Mouse (Mus musculus): ENCODE measurements around the gene Dennd1c. TPM values are rescaled to one million over a fixed set of nuclear protein-coding genes. Genes with fewer than 3 reads are reported as not detected.

Gene Dennd1c
- polyA plus RNA-seq, 1 experiment from 2014 or later: 4.3 TPM

DNA sequence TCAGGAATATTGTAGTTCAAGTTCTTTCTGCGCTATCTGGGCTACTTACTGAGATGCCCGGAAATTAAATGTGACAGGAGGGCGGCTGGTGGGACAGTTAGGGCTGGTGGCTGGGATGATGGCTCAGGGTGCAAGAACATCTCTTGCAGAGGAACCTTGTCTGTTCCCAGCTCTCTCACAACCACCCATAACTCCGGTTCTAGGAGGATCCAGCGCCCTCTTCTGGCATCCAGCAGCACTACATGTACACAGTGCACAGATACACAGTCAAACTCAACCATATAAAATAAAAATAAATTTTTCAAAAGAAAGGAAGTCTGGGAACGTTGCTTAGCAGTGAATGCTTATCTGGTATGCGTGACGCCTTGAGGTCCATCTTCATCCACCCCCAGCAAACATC lies 39.3 kb downstream of the Dennd1c start:
- 37% methylated on average over 8 of the region's 8 CpGs for WGBS
- H3K4me3 ChIP-seq (ENCODE audit: low read depth, low read length): no peak overlapping the region

DNA sequence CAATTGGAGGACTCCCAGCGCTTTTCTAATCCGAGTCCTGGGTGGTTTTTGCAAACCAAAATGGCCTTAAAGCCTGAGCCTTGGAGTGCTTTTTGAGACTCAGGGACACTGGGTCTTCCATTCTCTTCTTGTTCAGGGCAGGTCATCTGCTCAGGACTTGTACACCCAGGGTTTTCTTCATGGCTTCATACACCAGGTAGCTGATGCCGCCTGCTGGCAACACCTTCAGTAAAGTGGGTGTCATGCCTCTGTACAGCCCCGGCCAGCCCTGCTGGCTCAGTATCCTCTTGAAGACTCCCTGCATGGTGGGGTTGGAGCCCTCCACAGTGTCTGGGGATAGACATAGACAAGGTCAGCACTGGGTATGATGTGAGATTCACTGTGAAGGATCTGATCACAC lies 45.5 kb downstream of the Dennd1c start:
- no peak overlapping the region for H3K27ac ChIP-seq (ENCODE audit: low read depth, low read length)
- H3K36me3 ChIP-seq (ENCODE audit: control insufficient read depth, insufficient read depth, low read length): no peaks in the 10 kb centered on the region; the same call in 1 of the 2 replicates
- WGBS: 86% methylated on average over 4 of the region's 4 CpGs
- H3K9me3 ChIP-seq (ENCODE audit: control insufficient read depth, low read length): no peaks in the 10 kb centered on the region
- ATAC-seq (ENCODE audit: low read depth): no peak
- peaks cover 12% of the 10 kb centered on the region for H3K4me1 ChIP-seq (ENCODE audit: control insufficient read depth, insufficient read depth, low read length)
- H3K4me2 ChIP-seq (ENCODE audit: low read depth, low read length): no peak overlapping the region
- no peak overlapping the region for H3K4me3 ChIP-seq (ENCODE audit: low read depth, low read length)
- no peak overlapping the region for H3K9ac ChIP-seq (replicated peaks; ENCODE audit: low read depth, low read length)
- no peaks in the 10 kb centered on the region; the same call in 1 of the 2 replicates for H3K27me3 ChIP-seq (ENCODE audit: control insufficient read depth, insufficient read depth, low read length)

More for the DNA sequence above, 39.3 kb downstream of the Dennd1c start:
- no peaks in the 10 kb centered on the region for H3K4me1 ChIP-seq (ENCODE audit: control insufficient read depth, insufficient read depth, low read length)
- H3K36me3 ChIP-seq (ENCODE audit: control insufficient read depth, insufficient read depth, low read length): no peaks in the 10 kb centered on the region
- no peaks in the 10 kb centered on the region; the same call in 1 of the 2 replicates for H3K27me3 ChIP-seq (ENCODE audit: control insufficient read depth, insufficient read depth, low read length)
- H3K9ac ChIP-seq (replicated peaks; ENCODE audit: low read depth, low read length): no peak overlapping the region
- H3K9me3 ChIP-seq (ENCODE audit: control insufficient read depth, low read length): no peaks in the 10 kb centered on the region
- no peak for ATAC-seq (ENCODE audit: low read depth)
- no peak overlapping the region for H3K27ac ChIP-seq (ENCODE audit: low read depth, low read length)
- no peak overlapping the region for H3K4me2 ChIP-seq (ENCODE audit: low read depth, low read length)

DNA sequence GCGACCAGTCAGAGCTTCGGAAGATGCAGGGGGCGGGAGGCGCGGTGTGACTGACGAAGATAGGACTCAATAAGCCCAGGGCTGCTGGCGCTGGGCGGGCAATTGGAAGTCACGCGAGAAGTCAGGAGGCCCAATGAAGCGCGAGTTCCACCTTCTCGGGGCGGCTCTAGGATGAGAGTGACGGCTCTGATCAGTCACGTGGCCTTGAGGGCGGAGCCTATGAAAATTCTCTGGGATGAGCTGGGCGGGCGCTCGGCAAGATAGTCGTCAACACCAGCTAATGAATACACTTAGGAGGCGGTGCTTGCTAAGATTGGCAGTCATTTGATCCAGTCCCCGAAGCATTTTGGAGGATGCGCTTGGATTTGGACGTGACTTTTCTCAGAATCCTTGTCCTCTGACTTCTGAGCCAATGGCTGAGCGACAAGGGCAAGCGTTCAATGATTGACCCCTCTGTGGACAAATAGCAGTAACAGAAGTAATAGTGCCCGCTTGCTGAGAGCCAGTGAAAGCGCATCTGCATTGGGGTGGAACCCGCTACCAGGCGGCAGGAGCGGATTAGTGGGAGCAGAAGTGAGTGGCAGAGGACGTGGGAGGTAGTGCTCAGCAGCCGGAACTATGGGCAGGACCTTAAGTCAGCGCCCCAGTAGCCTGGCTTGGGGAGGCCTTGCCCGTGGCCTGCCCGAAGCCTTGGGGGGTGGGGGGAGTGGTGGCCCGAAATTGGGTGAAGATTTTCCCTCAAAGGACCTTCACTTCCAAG lies 46.5 kb downstream of the Dennd1c start:
- H3K27me3 ChIP-seq (ENCODE audit: control insufficient read depth, insufficient read depth, low read length): no peaks in the 10 kb centered on the region; the same call in 1 of the 2 replicates
- under 1% methylated on average over 36 of the region's 38 CpGs for WGBS
- peaks cover 12% of the 10 kb centered on the region for H3K4me1 ChIP-seq (ENCODE audit: control insufficient read depth, insufficient read depth, low read length)
- peak; percentile 98 for ATAC-seq (ENCODE audit: low read depth)
- no peaks in the 10 kb centered on the region for H3K9me3 ChIP-seq (ENCODE audit: control insufficient read depth, low read length)
- H3K9ac ChIP-seq (replicated peaks; ENCODE audit: low read depth, low read length): peak overlapping the region; percentile 99
- peaks cover 9% of the 10 kb centered on the region for H3K36me3 ChIP-seq (ENCODE audit: control insufficient read depth, insufficient read depth, low read length)
- peak overlapping the region; percentile 99 for H3K4me2 ChIP-seq (ENCODE audit: low read depth, low read length)
- peak overlapping the region; percentile 91 for H3K4me3 ChIP-seq (ENCODE audit: low read depth, low read length)
- peak overlapping the region; percentile 71 for H3K27ac ChIP-seq (ENCODE audit: low read depth, low read length)

DNA sequence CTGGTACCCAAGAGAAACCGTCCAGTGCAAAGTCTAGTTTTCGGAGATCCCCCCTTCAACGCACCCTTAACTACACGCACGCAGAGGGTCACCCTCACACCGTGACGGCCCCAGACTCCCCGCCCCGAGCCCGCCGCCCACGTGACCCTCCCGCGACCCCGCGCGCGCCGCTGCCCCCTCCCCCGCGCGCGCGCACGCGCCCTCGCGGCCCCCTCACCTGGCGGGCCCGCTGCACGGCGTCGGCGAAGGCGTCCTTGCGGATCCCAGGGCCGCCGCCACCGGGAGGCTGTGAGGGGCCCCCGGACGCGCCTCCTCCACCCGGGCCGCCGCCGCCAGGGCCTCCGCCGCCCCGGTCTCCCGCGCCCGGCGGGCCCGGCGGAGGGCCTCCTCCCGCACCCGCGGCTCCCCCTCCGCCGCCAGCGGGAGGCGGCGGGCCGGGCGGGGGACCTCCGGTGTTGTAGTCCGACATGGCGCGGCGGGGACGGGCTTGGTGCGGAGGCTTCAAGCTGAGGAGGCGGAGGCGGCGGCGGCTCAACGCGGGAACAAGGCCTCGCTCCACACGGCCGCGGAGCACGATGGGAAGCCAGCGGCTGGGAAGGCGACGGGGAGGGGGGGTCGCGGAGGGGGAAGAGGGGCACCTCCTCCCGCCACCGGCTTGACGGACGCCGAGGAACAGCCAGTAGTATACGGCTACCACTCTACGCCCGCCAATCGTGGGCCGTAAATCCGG lies 47.2 kb downstream of the Dennd1c start, which contains the start of gene Khsrp:
TSS of gene Khsrp (minus strand) at position 592 of the 730 bp plus-strand sequence.
- Histone ChIP-seq H3K4me2 (ENCODE audit: low read depth, low read length) (peak within 1 kb of the TSS; percentile 99), H3K4me3 (ENCODE audit: low read depth, low read length) (peak within 1 kb of the TSS; percentile 91), H3K27me3 (ENCODE audit: control insufficient read depth, insufficient read depth, low read length) (no peaks in the 10 kb centered on the region; the same call in 1 of the 2 replicates), H3K9ac (replicated peaks; ENCODE audit: low read depth, low read length) (peak within 1 kb of the TSS; percentile 99), H3K4me1 (ENCODE audit: control insufficient read depth, insufficient read depth, low read length) (peaks cover 12% of the 10 kb centered on the region), H3K27ac (ENCODE audit: low read depth, low read length) (peak within 1 kb of the TSS; percentile 94), H3K9me3 (ENCODE audit: control insufficient read depth, low read length) (no peaks in the 10 kb centered on the region), H3K36me3 (ENCODE audit: control insufficient read depth, insufficient read depth, low read length) (peaks cover 16% of the 10 kb centered on the region)
- WGBS: under 1% methylated on average over 48 of the region's 99 CpGs
- ATAC-seq (ENCODE audit: low read depth): no peak

DNA sequence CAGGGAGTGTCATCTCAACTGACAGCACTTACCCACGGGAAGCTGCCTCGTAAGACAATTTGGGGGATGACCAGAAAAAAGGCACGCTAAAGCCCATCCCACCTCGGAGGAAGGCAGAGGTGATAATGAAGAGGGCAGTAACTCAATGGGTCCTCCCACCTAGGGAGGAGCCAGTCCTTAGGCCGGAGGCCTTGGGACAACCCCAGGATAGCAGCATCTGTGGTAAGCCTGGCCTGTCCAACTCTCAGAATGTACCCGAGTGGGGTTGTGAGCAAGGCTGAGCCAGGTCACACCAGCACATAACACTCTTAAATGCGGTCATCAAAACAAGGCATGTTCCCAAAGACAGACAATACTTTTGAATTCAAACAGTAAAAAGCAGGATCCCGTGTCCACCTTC lies 48.6 kb downstream of the Dennd1c start:
- Histone ChIP-seq H3K27ac (ENCODE audit: low read depth, low read length) (no peak overlapping the region), H3K9ac (replicated peaks; ENCODE audit: low read depth, low read length) (peak overlapping the region; percentile 99), H3K4me3 (ENCODE audit: low read depth, low read length) (peak overlapping the region; percentile 91), H3K9me3 (ENCODE audit: control insufficient read depth, low read length) (no peaks in the 10 kb centered on the region), H3K4me2 (ENCODE audit: low read depth, low read length) (peak overlapping the region; percentile 99), H3K4me1 (ENCODE audit: control insufficient read depth, insufficient read depth, low read length) (peaks cover 12% of the 10 kb centered on the region), H3K36me3 (ENCODE audit: control insufficient read depth, insufficient read depth, low read length) (peaks cover 30% of the 10 kb centered on the region), H3K27me3 (ENCODE audit: control insufficient read depth, insufficient read depth, low read length) (no peaks in the 10 kb centered on the region; the same call in 1 of the 2 replicates)
- ATAC-seq (ENCODE audit: low read depth): no peak
- WGBS: 37% methylated on average over 8 of the region's 8 CpGs

DNA sequence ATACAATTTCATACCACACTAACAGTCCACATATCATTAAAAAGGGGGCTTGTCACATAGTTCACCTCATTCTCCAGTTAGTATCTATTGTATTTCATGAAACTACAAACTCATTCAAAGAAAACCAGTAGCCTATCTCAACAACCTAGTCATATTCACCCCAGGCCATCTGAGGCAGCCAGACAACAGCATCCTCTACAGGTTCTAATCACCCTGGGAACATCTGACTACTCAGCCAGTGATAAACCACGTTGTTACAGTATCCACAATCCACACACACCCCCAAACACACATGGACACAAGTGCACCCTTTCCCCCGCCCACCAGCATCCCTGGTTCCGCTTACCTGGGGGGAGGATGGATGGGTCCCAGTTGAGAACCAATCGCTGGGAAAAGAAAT lies 50.8 kb downstream of the Dennd1c start:
- no peak overlapping the region for H3K27ac ChIP-seq (ENCODE audit: low read depth, low read length)
- H3K36me3 ChIP-seq (ENCODE audit: control insufficient read depth, insufficient read depth, low read length): peaks cover 51% of the 10 kb centered on the region
- H3K4me1 ChIP-seq (ENCODE audit: control insufficient read depth, insufficient read depth, low read length): peaks cover 12% of the 10 kb centered on the region
- H3K9me3 ChIP-seq (ENCODE audit: control insufficient read depth, low read length): no peaks in the 10 kb centered on the region
- H3K4me3 ChIP-seq (ENCODE audit: low read depth, low read length): no peak overlapping the region
- no peak for ATAC-seq (ENCODE audit: low read depth)
- 92% methylated on average over 4 of the region's 4 CpGs for WGBS
- no peak overlapping the region for H3K9ac ChIP-seq (replicated peaks; ENCODE audit: low read depth, low read length)
- H3K4me2 ChIP-seq (ENCODE audit: low read depth, low read length): no peak overlapping the region
- no peaks in the 10 kb centered on the region; the same call in 1 of the 2 replicates for H3K27me3 ChIP-seq (ENCODE audit: control insufficient read depth, insufficient read depth, low read length)

DNA sequence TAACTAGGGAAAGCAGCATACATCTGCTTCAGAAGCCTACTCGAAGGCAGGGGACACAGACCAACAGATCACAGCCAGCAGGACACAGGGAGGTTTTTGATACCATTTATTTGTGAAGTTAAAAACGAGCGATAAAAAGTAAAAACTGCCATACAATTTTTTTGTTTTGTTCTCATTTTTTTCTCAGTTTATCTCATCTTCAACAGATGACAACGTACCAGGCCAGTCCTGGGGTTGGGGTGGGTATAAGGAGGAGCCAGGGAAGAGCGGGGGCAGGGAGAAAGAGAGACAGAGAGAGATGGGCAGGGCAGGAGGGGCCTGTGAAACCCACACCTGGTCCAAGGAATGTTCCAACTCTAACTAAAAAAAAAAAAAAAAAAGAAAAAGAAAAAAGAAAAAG lies 57.4 kb downstream of the Dennd1c start:
- Histone ChIP-seq H3K27ac (ENCODE audit: low read depth, low read length) (no peak overlapping the region), H3K4me1 (ENCODE audit: control insufficient read depth, insufficient read depth, low read length) (no peaks in the 10 kb centered on the region), H3K27me3 (ENCODE audit: control insufficient read depth, insufficient read depth, low read length) (no peaks in the 10 kb centered on the region), H3K9me3 (ENCODE audit: control insufficient read depth, low read length) (no peaks in the 10 kb centered on the region), H3K4me2 (ENCODE audit: low read depth, low read length) (no peak overlapping the region), H3K36me3 (ENCODE audit: control insufficient read depth, insufficient read depth, low read length) (peaks cover 46% of the 10 kb centered on the region), H3K9ac (replicated peaks; ENCODE audit: low read depth, low read length) (no peak overlapping the region), H3K4me3 (ENCODE audit: low read depth, low read length) (no peak overlapping the region)
- ATAC-seq (ENCODE audit: low read depth): no peak
- 96% methylated on average over 5 of the region's 5 CpGs for WGBS

DNA sequence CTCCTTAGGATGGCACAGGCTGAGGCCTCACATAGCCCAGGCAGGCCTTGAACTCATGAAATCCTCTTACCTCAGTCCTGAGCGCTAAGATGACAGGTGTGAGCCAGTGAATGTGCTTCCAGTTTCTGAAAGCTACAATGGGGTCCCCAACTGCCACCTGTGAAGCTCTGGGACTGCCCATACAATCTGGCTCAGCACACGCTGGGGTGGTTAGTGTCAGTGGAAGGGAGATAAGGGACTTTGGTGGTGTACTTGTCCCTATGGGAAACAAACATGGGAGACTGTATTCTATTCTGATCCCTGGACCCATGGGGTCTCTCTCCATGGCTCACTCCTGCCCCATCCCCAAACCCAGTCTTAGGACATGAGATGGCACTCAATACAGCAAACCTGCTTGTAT lies 58.6 kb downstream of the Dennd1c start:
- H3K4me1 ChIP-seq (ENCODE audit: control insufficient read depth, insufficient read depth, low read length): no peaks in the 10 kb centered on the region
- peaks cover 33% of the 10 kb centered on the region for H3K36me3 ChIP-seq (ENCODE audit: control insufficient read depth, insufficient read depth, low read length)
- no peaks in the 10 kb centered on the region for H3K9me3 ChIP-seq (ENCODE audit: control insufficient read depth, low read length)
- no peaks in the 10 kb centered on the region for H3K27me3 ChIP-seq (ENCODE audit: control insufficient read depth, insufficient read depth, low read length)
- no peak overlapping the region for H3K4me3 ChIP-seq (ENCODE audit: low read depth, low read length)
- no peak overlapping the region for H3K27ac ChIP-seq (ENCODE audit: low read depth, low read length)
- ATAC-seq (ENCODE audit: low read depth): no peak
- no peak overlapping the region for H3K4me2 ChIP-seq (ENCODE audit: low read depth, low read length)
- H3K9ac ChIP-seq (replicated peaks; ENCODE audit: low read depth, low read length): no peak overlapping the region
- 82% methylated on average over 2 of the region's 2 CpGs for WGBS
